Mouse (Mus musculus) spleen, adult 2 months (tissue): ENCODE data around the gene Map1b. TPM values are rescaled to one million over a fixed set of nuclear protein-coding genes. Genes with fewer than 3 reads are reported as not detected.

Experiments used
- DNase-seq, 2 experiments: peaks; one replicate each; pipeline versions ENCODE4 v3.0.0 to v3.0.0-alpha.2; 2012 to 2021; ENCODE audit warnings: low spot score in 2 of 2, low read depth in 1 of 2
- H3K27ac ChIP-seq: fragments of 200-500 bp; 2 replicates; pipeline ENCODE4 v1.5.1; 2012; ENCODE audit warnings: low read length, inconsistent platforms; ENCODE audit not compliant: insufficient read depth
- H3K27me3 ChIP-seq: fragments of 200-500 bp; 2 replicates; pipeline ENCODE4 v1.6.1; 2012; ENCODE audit warnings: mild to moderate bottlenecking, moderate library complexity, low read length, inconsistent platforms; ENCODE audit not compliant: control insufficient read depth, insufficient read depth
- H3K36me3 ChIP-seq: fragments of 200-500 bp; 2 replicates; pipeline ENCODE4 v1.6.1; 2012; ENCODE audit warnings: mild to moderate bottlenecking, low read length, inconsistent platforms; ENCODE audit not compliant: control insufficient read depth, insufficient read depth
- H3K4me1 ChIP-seq: fragments of 200-500 bp; 2 replicates; pipeline ENCODE4 v1.6.1; 2011; ENCODE audit warnings: inconsistent platforms; ENCODE audit not compliant: control insufficient read depth, insufficient read depth, insufficient read length
- H3K4me3 ChIP-seq: fragments of 200-500 bp; 2 replicates; pipeline ENCODE4 v1.5.1; 2011; ENCODE audit warnings: mild to moderate bottlenecking, inconsistent platforms; ENCODE audit not compliant: insufficient read depth, insufficient read length; ENCODE audit errors: extremely low read depth
- CTCF ChIP-seq: fragments of 200-500 bp; IDR thresholded peaks from 2 replicates; pipeline ENCODE4 v1.5.1; 2011; ENCODE audit warnings: mild to moderate bottlenecking, inconsistent platforms; ENCODE audit not compliant: insufficient read depth, insufficient read length, insufficient replicate concordance; ENCODE audit errors: extremely low read depth
- POLR2A ChIP-seq: fragments of 200-500 bp; IDR thresholded peaks from 2 replicates; pipeline ENCODE4 v1.6.1; 2011; ENCODE audit warnings: low read depth, low read length, inconsistent platforms
- WGBS: fragments of 180-500 bp; shearing (Covaris S2); methylation state at CpG from one replicate; pipeline ENCODE4 v1.1.7; 2018; 5-methylcytosine and 5-hydroxymethylcytosine counted together
- polyA plus RNA-seq: library from polyadenylated mRNA; depleted of rRNA; stranded (reverse); fragments of >200 nt; gene quantifications from 2 replicates; pipeline ENCODE4 v1.2.3, GENCODE M21; 2012

The Map1b gene
- polyA plus RNA-seq, 1 experiment: 0.35 TPM

GRCm38 (mm10) chr13:99459612-99460011, 56.7 kb downstream of the Map1b start:
- WGBS: 84% methylated on average over 4 of the region's 4 CpGs

DNA sequence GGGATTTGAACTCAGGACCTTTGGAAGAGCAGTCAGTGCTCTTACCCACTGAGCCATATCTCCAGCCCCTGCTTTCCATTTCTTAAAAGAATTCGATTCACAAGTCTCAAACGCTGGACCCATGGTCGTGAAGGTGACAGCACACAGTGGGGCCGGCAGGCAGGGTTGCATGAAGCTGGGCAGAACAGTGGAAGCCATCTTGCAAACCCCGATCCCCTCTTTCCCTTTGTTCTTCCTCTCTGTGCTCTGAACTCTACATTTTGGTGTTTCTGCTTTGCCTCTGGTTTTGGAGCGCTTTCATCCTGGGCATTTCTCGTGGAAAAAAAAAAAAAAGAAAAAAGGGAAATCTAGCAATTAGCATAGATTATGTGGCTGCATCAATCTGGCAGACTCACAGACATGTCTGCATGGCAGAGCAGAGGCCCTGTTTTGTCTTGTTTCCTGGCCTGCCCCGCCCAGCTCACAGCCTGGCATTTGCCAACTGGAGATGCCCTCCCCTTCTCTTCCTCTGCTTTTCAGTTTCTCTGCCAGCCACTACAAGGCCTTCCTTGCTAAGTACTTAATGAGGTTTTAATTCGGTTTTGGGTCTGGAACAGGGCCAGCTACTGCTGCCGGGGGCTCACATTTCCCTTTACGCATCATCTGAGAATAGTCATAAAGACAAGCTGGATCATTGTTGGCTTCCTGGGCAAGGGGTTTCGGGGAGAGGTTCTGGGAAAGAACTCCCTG, 57.5 kb downstream of the Map1b start:
- Histone ChIP-seq H3K27me3 (no peaks in the 10 kb centered on the region), H3K4me1 (no peaks in the 10 kb centered on the region), H3K27ac (no peak overlapping the region), H3K36me3 (no peaks in the 10 kb centered on the region), H3K4me3 (no peak overlapping the region)
- 79% methylated on average over 12 of the region's 12 CpGs for WGBS
- TF ChIP-seq CTCF: no peak
- TF ChIP-seq POLR2A: no peak
- DNase-seq: no peak

More at GRCm38 (mm10) chr13:99459612-99460011, 56.7 kb downstream of the Map1b start:
- DNase-seq: no peak
- H3K27ac ChIP-seq: no peak overlapping the region
- H3K36me3 ChIP-seq: no peaks in the 10 kb centered on the region
- no peaks in the 10 kb centered on the region for H3K4me1 ChIP-seq
- H3K4me3 ChIP-seq: no peak overlapping the region
- TF ChIP-seq POLR2A (no peak), CTCF (no peak)
- no peaks in the 10 kb centered on the region for H3K27me3 ChIP-seq

DNA sequence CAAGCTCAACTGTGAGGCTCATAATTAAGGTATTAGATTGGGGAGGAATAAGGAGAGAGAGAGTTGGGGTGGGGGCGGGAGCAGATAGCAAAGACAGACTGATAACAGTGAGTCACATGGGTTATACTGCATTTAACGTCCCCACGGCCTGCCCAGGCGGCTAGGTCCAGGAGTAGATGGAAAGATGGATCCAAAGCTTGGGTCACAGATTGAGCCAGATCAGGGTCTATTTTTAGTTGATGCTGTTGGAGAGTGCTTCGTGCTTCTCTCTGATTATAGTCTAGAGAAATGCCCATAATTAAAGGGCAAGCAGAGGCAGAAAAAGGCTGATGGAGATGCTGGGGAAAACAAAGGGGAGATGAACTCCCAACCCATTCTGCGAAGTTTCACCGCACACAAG, 61.4 kb downstream of the Map1b start:
- TF ChIP-seq CTCF (no peak), POLR2A (no peak)
- 89% methylated on average over 7 of the region's 7 CpGs for WGBS

DNA sequence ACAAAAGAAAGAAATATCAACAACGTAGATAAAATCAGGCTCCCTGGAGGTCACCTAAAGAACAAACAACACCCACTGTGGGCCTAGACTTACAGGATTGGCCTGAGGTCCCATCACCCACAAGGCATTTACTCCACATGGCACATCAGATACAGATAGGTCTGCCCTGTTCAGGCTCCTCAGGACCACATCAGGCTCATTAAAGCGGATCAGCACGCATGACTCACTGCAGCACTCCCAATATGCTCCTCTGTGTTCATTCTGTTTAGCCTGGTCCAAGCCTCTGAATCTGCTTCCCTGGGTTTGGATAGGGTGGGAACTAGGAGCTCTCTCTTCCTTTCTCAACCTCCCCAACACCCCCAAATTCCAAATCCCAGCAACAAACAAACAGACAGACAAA, 63.9 kb downstream of the Map1b start:
- WGBS: 92% methylated on average over 3 of the region's 3 CpGs
- H3K4me3 ChIP-seq: no peak overlapping the region
- TF ChIP-seq CTCF: no peak

More for the DNA sequence above, 61.4 kb downstream of the Map1b start:
- H3K4me1 ChIP-seq: no peaks in the 10 kb centered on the region
- H3K27ac ChIP-seq: no peak overlapping the region
- H3K4me3 ChIP-seq: no peak overlapping the region
- H3K36me3 ChIP-seq: no peaks in the 10 kb centered on the region
- no peaks in the 10 kb centered on the region for H3K27me3 ChIP-seq
- no peak for DNase-seq

GRCm38 (mm10) chr13:99451276-99451675, 65.1 kb downstream of the Map1b start:
- Histone ChIP-seq H3K27ac (no peak overlapping the region), H3K36me3 (no peaks in the 10 kb centered on the region), H3K4me1 (no peaks in the 10 kb centered on the region), H3K27me3 (no peaks in the 10 kb centered on the region), H3K4me3 (no peak overlapping the region)
- 88% methylated on average over 5 of the region's 5 CpGs for WGBS
- no peak for DNase-seq
- TF ChIP-seq CTCF (no peak), POLR2A (no peak)

More for the DNA sequence above, 63.9 kb downstream of the Map1b start:
- Histone ChIP-seq H3K36me3 (no peaks in the 10 kb centered on the region), H3K27ac (no peak overlapping the region), H3K4me1 (no peaks in the 10 kb centered on the region), H3K27me3 (no peaks in the 10 kb centered on the region)
- DNase-seq: no peak

- no peak overlapping the region for H3K4me3 ChIP-seq
- no peaks in the 10 kb centered on the region for H3K27me3 ChIP-seq
- no peaks in the 10 kb centered on the region for H3K4me1 ChIP-seq
- no peak for DNase-seq
- no peak for TF ChIP-seq POLR2A
- no peak for TF ChIP-seq CTCF
- no peaks in the 10 kb centered on the region for H3K36me3 ChIP-seq
- WGBS: 83% methylated on average over 7 of the region's 7 CpGs
- no peak overlapping the region for H3K27ac ChIP-seq
Observed at GRCm38 (mm10) chr13:99450766-99451165, 65.6 kb downstream of the Map1b start.

DNA sequence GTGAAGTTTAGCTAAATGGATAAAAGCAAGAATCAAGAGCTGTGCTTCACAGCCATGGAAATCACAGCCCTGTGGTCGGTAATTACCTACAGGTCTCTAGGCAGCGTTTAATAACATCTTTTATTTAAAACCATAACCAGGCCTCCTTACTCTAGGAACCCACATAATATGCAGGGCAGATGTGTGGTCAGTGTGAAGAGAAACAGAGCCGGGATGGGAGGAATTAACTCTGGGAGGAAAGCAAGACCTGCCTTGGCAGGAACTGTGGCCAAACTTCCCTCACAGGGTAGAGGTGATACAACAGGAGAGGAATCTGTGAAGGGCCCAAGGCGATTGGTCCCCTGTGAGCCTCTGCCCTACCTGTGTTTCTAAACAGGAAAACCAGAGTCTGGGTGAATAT, 66.8 kb downstream of the Map1b start:
- Histone ChIP-seq H3K4me3 (no peak overlapping the region), H3K4me1 (no peaks in the 10 kb centered on the region), H3K36me3 (no peaks in the 10 kb centered on the region), H3K27ac (no peak overlapping the region), H3K27me3 (no peaks in the 10 kb centered on the region)
- 85% methylated on average over 4 of the region's 4 CpGs for WGBS
- TF ChIP-seq POLR2A (no peak), CTCF (no peak)
- no peak for DNase-seq
